Mouse (Mus musculus): ENCODE measurements around the gene Nkain2. TPM values are rescaled to one million over a fixed set of nuclear protein-coding genes. Genes with fewer than 3 reads are reported as not detected.

Gene Nkain2
- total RNA-seq (2014; rRNA removed), result 45.0 and 68.5 TPM in 2 replicates
- 17.8 and 23.3 TPM in 2 replicates for polyA plus RNA-seq (2015; fragmentation: Nextera tagmentation; extraction: Ambion mirVana)

DNA sequence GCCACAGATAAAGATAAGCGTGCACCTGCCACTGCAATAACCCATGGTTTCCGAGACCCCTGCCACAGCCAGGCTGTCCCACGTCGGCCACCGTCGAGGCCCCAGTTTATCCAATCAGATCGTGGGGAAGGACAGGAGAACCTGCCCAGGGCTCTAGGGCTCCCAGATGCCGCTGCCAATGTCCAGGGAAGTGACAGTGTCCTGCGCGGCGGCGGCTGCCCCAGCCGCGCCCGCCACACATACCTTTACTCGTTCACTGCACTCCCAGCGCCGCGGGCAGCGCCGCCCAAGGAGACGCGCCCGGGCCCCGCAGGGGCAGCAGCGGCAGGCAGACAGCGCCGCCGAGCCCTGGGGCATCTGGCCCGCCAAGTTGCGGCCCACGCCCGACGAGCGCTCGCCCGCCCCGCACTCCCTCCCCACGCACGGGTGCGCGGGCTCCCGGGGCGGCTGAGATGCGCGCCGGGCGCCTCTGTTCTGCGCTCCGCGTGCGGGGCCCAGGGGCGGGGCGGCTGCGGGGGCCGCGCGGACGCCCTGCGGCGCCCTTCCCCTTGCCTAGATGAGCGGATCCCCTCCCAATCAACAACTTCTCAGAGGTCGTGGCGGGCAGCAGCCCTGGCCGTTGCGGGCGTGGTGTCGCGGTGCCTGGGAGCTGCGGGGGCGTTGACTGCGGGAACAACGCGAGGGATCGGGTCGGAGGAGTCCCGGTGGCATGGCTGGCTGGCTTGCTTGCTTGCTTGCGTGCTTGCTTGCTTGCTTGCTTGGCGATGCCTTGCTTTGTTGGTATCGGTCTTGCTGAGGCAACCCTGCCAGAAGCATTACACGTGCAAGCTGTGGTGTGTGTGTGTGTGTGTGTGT, at the start of gene Nkain2:
Nkain2 (minus strand) TSS at position 811 of the 855 bp plus-strand sequence.
- Histone ChIP-seq H3K9me3 (ENCODE audit: low read length) (no peaks in the 10 kb centered on the region), H3K4me3 (ENCODE audit: low read depth, low read length) (peak within 1 kb of the TSS; percentile 90), H3K4me1 (ENCODE audit: insufficient read depth, low read length) (no peaks in the 10 kb centered on the region), H3K9ac (replicated peaks; ENCODE audit: low read length, poor library complexity, severe bottlenecking) (peak within 1 kb of the TSS; percentile 93), H3K27me3 (ENCODE audit: insufficient read depth, low read length) (no peaks in the 10 kb centered on the region), H3K36me3 (ENCODE audit: insufficient read depth, low read length) (no peaks in the 10 kb centered on the region), H3K4me2 (ENCODE audit: low read depth, low read length, poor library complexity, severe bottlenecking) (peak within 1 kb of the TSS; percentile 49), H3K27ac (ENCODE audit: low read depth, low read length) (peak within 1 kb of the TSS; percentile 86)
- TF ChIP-seq CTCF (IDR thresholded peaks at IDR 0.05), result no peak
- ATAC-seq (ENCODE audit: low FRiP score), result peak; percentile 84
- WGBS, result under 1% methylated on average over 62 of the region's 81 CpGs
- DNase-seq (ENCODE audit: low spot score), result peak; percentile 82

- no peak overlapping the region for H3K4me2 ChIP-seq (ENCODE audit: low read depth, low read length, poor library complexity, severe bottlenecking)
- H3K27ac ChIP-seq (ENCODE audit: low read depth, low read length), result no peak overlapping the region
- H3K9ac ChIP-seq (replicated peaks; ENCODE audit: low read length, poor library complexity, severe bottlenecking), result no peak overlapping the region
- no peaks in the 10 kb centered on the region for H3K36me3 ChIP-seq (ENCODE audit: insufficient read depth, low read length)
- no peak for DNase-seq (ENCODE audit: low spot score)
- WGBS, result 92% methylated on average over 3 of the region's 3 CpGs
- no peaks in the 10 kb centered on the region for H3K9me3 ChIP-seq (ENCODE audit: low read length)
- no peak for TF ChIP-seq CTCF (IDR thresholded peaks at IDR 0.05)
- no peak overlapping the region for H3K4me3 ChIP-seq (ENCODE audit: low read depth, low read length)
- H3K4me1 ChIP-seq (ENCODE audit: insufficient read depth, low read length), result no peaks in the 10 kb centered on the region
- H3K27me3 ChIP-seq (ENCODE audit: insufficient read depth, low read length), result no peaks in the 10 kb centered on the region
- ATAC-seq (ENCODE audit: low FRiP score), result no peak
Observed at GRCm38 (mm10) chr10:32939853-32940252, 49.6 kb upstream of the Nkain2 start.

GRCm38 (mm10) chr10:32895093-32895492, 4.8 kb upstream of the Nkain2 start:
- ATAC-seq (ENCODE audit: low FRiP score) (no peak), DNase-seq (ENCODE audit: low spot score) (peak; percentile 59)
- H3K36me3 ChIP-seq (ENCODE audit: insufficient read depth, low read length), result no peaks in the 10 kb centered on the region
- no peak overlapping the region for H3K27ac ChIP-seq (ENCODE audit: low read depth, low read length)
- no peaks in the 10 kb centered on the region for H3K9me3 ChIP-seq (ENCODE audit: low read length)
- H3K4me1 ChIP-seq (ENCODE audit: insufficient read depth, low read length), result no peaks in the 10 kb centered on the region
- H3K9ac ChIP-seq (replicated peaks; ENCODE audit: low read length, poor library complexity, severe bottlenecking), result no peak overlapping the region
- H3K4me2 ChIP-seq (ENCODE audit: low read depth, low read length, poor library complexity, severe bottlenecking), result no peak overlapping the region
- peak; percentile 73 for TF ChIP-seq CTCF (IDR thresholded peaks at IDR 0.05)
- no peak overlapping the region for H3K4me3 ChIP-seq (ENCODE audit: low read depth, low read length)
- H3K27me3 ChIP-seq (ENCODE audit: insufficient read depth, low read length), result no peaks in the 10 kb centered on the region

- Histone ChIP-seq H3K9me3 (ENCODE audit: low read length) (no peaks in the 10 kb centered on the region), H3K4me2 (ENCODE audit: low read depth, low read length, poor library complexity, severe bottlenecking) (peak overlapping the region; percentile 49), H3K27me3 (ENCODE audit: insufficient read depth, low read length) (no peaks in the 10 kb centered on the region), H3K4me1 (ENCODE audit: insufficient read depth, low read length) (no peaks in the 10 kb centered on the region), H3K36me3 (ENCODE audit: insufficient read depth, low read length) (no peaks in the 10 kb centered on the region), H3K4me3 (ENCODE audit: low read depth, low read length) (peak overlapping the region; percentile 90), H3K9ac (replicated peaks; ENCODE audit: low read length, poor library complexity, severe bottlenecking) (peak overlapping the region; percentile 93), H3K27ac (ENCODE audit: low read depth, low read length) (peak overlapping the region; percentile 86)
- under 1% methylated on average over 13 of the region's 13 CpGs for WGBS
- peak; percentile 77 for ATAC-seq (ENCODE audit: low FRiP score)
- peak; percentile 89 for TF ChIP-seq CTCF (IDR thresholded peaks at IDR 0.05)
- peak; percentile 80 for DNase-seq (ENCODE audit: low spot score)
Observed at GRCm38 (mm10) chr10:32890507-32891131, 357 bp upstream of the Nkain2 start.

- no peak overlapping the region for H3K4me3 ChIP-seq (ENCODE audit: low read depth, low read length)
- no peaks in the 10 kb centered on the region for H3K9me3 ChIP-seq (ENCODE audit: low read length)
- ATAC-seq (ENCODE audit: low FRiP score), result no peak; the same call in 1 of the 2 replicates
- peak; percentile 63 for DNase-seq (ENCODE audit: low spot score)
- WGBS, result 54% methylated on average over 6 of the region's 6 CpGs
- H3K4me1 ChIP-seq (ENCODE audit: insufficient read depth, low read length), result no peaks in the 10 kb centered on the region
- H3K36me3 ChIP-seq (ENCODE audit: insufficient read depth, low read length), result no peaks in the 10 kb centered on the region
- H3K4me2 ChIP-seq (ENCODE audit: low read depth, low read length, poor library complexity, severe bottlenecking), result no peak overlapping the region
- no peak overlapping the region for H3K27ac ChIP-seq (ENCODE audit: low read depth, low read length)
- H3K9ac ChIP-seq (replicated peaks; ENCODE audit: low read length, poor library complexity, severe bottlenecking), result no peak overlapping the region
- TF ChIP-seq CTCF (IDR thresholded peaks at IDR 0.05), result no peak
- no peaks in the 10 kb centered on the region for H3K27me3 ChIP-seq (ENCODE audit: insufficient read depth, low read length)
Observed at GRCm38 (mm10) chr10:32881977-32882376, 8.3 kb downstream of the Nkain2 start.

Data from midbrain, postnatal 0 days (tissue).